Mouse (Mus musculus): ENCODE measurements around the gene Cpe. TPM values are rescaled to one million over a fixed set of nuclear protein-coding genes. Genes with fewer than 3 reads are reported as not detected.

Gene Cpe
- total and polyA plus RNA-seq, 3 experiments, result not detected

DNA sequence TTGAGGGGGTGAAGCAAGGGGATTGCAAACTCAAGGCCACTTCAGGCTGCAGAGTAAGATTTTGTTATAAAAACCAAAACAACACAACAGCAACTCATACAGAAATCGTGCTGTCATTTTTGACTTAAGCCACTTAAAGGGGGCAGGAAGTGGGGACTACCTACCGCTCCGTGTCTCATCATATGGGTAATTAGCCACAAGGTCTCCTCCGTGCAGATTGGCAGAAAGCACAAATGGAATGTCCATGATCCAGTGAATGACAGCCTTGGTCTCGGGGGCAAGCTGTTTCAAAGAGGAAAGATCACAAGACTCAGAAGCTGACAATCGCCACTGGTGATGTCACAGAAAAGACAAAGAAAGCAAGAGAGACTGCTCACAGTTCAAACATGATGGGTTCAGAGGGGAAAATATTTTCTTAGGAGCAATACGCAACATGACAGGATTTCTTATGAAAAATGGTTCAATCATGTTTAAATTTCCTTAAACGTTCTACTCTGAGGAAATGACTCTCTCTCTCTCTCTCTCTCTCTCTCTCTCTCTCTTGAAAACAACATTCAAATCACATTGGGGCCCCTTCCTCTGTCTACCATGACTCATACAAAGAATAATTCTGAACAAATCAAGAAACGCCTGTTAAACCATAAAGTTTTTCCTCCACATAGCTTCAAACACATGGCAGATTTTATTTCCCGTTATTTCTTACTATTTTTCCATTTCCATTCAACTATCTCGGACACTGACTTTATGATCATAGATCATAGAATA lies 81.5 kb downstream of the Cpe start:
- Histone ChIP-seq H3K36me3 (ENCODE audit: control insufficient read depth in 1 of 2, insufficient read depth in 2 of 2, low read length in 2 of 2) (no peaks in the 10 kb centered on the region), H3K27me3 (ENCODE audit: control insufficient read depth in 1 of 2, insufficient read depth in 2 of 2, low read length in 2 of 2) (no peaks in the 10 kb centered on the region), H3K9me3 (replicated peaks; ENCODE audit: insufficient read depth, low read length) (no peaks in the 10 kb centered on the region), H3K4me3 (ENCODE audit: control insufficient read depth in 1 of 2, insufficient read depth in 1 of 2, low read depth in 2 of 2, low read length in 2 of 2) (no peak overlapping the region), H3K27ac (ENCODE audit: control insufficient read depth, low read depth, low read length) (no peak overlapping the region), H3K9ac (ENCODE audit: control insufficient read depth, low read depth, low read length, poor library complexity, severe bottlenecking) (no peak overlapping the region), H3K4me1 (ENCODE audit: control insufficient read depth in 1 of 2, insufficient read depth in 2 of 2, low read length in 2 of 2) (no peaks in the 10 kb centered on the region), H3K79me2 (ENCODE audit: control insufficient read depth, insufficient read depth, low read length, poor library complexity) (no peaks in the 10 kb centered on the region)
- TF ChIP-seq ETS1 (IDR thresholded peaks at IDR 0.05; ENCODE audit: low read depth, low read length), result no peak
- TF ChIP-seq BHLHE40 (IDR thresholded peaks at IDR 0.05; ENCODE audit: borderline replicate concordance, low read depth, low read length), result no peak
- TF ChIP-seq ZNF384 (IDR thresholded peaks at IDR 0.05; ENCODE audit: low read depth, low read length), result no peak
- DNase-seq (ENCODE audit: low read depth, low spot score), result no peak

DNA sequence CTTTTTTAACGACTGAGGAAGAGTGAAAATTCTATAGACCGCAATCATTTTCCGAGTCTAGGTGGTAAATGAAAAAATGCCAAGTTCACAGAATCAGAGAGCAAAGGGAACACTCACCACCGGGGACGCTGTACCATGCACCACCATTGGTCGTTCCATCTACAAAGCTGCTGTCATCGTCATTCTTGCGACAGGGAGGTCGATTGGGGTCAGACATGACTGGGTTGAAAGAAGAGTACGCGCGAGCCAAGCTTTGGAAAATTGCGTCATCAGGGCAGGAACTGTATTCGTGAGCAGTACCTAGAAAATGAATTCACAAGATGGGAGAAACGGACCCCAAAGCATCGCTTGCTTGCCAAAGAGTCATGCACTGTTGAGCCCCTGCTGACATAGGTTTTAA lies 83.9 kb downstream of the Cpe start:
- Histone ChIP-seq H3K79me2 (ENCODE audit: control insufficient read depth, insufficient read depth, low read length, poor library complexity) (no peaks in the 10 kb centered on the region), H3K9ac (ENCODE audit: control insufficient read depth, low read depth, low read length, poor library complexity, severe bottlenecking) (no peak overlapping the region), H3K9me3 (replicated peaks; ENCODE audit: insufficient read depth, low read length) (no peaks in the 10 kb centered on the region), H3K4me3 (ENCODE audit: control insufficient read depth in 1 of 2, insufficient read depth in 1 of 2, low read depth in 2 of 2, low read length in 2 of 2) (no peak overlapping the region), H3K36me3 (ENCODE audit: control insufficient read depth in 1 of 2, insufficient read depth in 2 of 2, low read length in 2 of 2) (no peaks in the 10 kb centered on the region), H3K27ac (ENCODE audit: control insufficient read depth, low read depth, low read length) (no peak overlapping the region), H3K27me3 (ENCODE audit: control insufficient read depth in 1 of 2, insufficient read depth in 2 of 2, low read length in 2 of 2) (no peaks in the 10 kb centered on the region), H3K4me1 (ENCODE audit: control insufficient read depth in 1 of 2, insufficient read depth in 2 of 2, low read length in 2 of 2) (no peaks in the 10 kb centered on the region)
- TF ChIP-seq CHD2 (IDR thresholded peaks at IDR 0.05; ENCODE audit: low read length) (no peak), MAFK (IDR thresholded peaks at IDR 0.05; ENCODE audit: borderline replicate concordance, low read depth, low read length) (no peak), GATA1 (IDR thresholded peaks at IDR 0.05; ENCODE audit: low read depth, low read length) (no peak), CTCF (IDR thresholded peaks at IDR 0.05 in 2 of 3, conservative IDR thresholded peaks at IDR 0.05 in 1 of 3; ENCODE audit: control insufficient read depth in 1 of 3, insufficient read depth in 1 of 3, low read depth in 2 of 3, low read length in 3 of 3, poor library complexity in 1 of 3, severe bottlenecking in 1 of 3) (no peak), HCFC1 (IDR thresholded peaks at IDR 0.05; ENCODE audit: low read depth, low read length) (no peak), TAL1 (IDR thresholded peaks at IDR 0.05; ENCODE audit: low read length) (no peak), MYB (IDR thresholded peaks at IDR 0.05; ENCODE audit: low read depth, low read length) (no peak), ZC3H11A (IDR thresholded peaks at IDR 0.05; ENCODE audit: low read depth, low read length) (no peak), RAD21 (IDR thresholded peaks at IDR 0.05; ENCODE audit: low read depth, low read length) (no peak)
- DNase-seq (ENCODE audit: low read depth, low spot score), result no peak

DNA sequence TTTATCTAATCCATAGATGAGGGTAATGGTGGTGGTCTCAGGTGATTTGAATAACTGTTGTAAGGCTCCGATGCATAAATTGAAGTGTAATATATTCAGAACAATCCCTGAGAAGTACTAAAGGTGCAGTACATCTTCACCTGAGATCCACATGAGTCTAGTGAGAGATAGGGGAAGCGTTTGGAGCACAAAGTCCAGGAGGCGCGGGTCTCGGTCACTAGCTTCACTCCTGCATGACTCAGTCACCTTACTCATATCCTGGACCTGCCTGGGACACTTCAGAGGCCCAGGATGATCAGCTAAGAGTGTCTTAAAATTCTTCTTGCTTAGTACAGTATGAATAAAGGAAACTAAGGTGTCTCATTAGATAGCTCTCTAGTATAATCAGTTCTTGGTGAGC lies 86.8 kb downstream of the Cpe start:
- Histone ChIP-seq H3K4me1 (ENCODE audit: control insufficient read depth in 1 of 2, insufficient read depth in 2 of 2, low read length in 2 of 2) (no peaks in the 10 kb centered on the region), H3K36me3 (ENCODE audit: control insufficient read depth in 1 of 2, insufficient read depth in 2 of 2, low read length in 2 of 2) (no peaks in the 10 kb centered on the region), H3K27ac (ENCODE audit: control insufficient read depth, low read depth, low read length) (no peak overlapping the region), H3K27me3 (ENCODE audit: control insufficient read depth in 1 of 2, insufficient read depth in 2 of 2, low read length in 2 of 2) (no peaks in the 10 kb centered on the region), H3K79me2 (ENCODE audit: control insufficient read depth, insufficient read depth, low read length, poor library complexity) (no peaks in the 10 kb centered on the region), H3K9me3 (replicated peaks; ENCODE audit: insufficient read depth, low read length) (no peaks in the 10 kb centered on the region), H3K4me3 (ENCODE audit: control insufficient read depth in 1 of 2, insufficient read depth in 1 of 2, low read depth in 2 of 2, low read length in 2 of 2) (no peak overlapping the region), H3K9ac (ENCODE audit: control insufficient read depth, low read depth, low read length, poor library complexity, severe bottlenecking) (no peak overlapping the region)
- no peak for TF ChIP-seq BHLHE40 (IDR thresholded peaks at IDR 0.05; ENCODE audit: borderline replicate concordance, low read depth, low read length)
- TF ChIP-seq SMC3 (IDR thresholded peaks at IDR 0.05; ENCODE audit: low read depth, low read length), result no peak
- TF ChIP-seq POLR2A (IDR thresholded peaks at IDR 0.05; ENCODE audit: control insufficient read depth in 1 of 2, insufficient read depth in 1 of 2, low read depth in 1 of 2, low read length in 2 of 2, poor library complexity in 1 of 2), result no peak
- TF ChIP-seq ETS1 (IDR thresholded peaks at IDR 0.05; ENCODE audit: low read depth, low read length), result no peak
- TF ChIP-seq RCOR1 (IDR thresholded peaks at IDR 0.05; ENCODE audit: low read depth, low read length), result no peak
- no peak for TF ChIP-seq CHD1 (IDR thresholded peaks at IDR 0.05; ENCODE audit: low read depth, low read length)
- no peak for TF ChIP-seq KAT2A (conservative IDR thresholded peaks at IDR 0.05; ENCODE audit: low read depth, low read length)
- no peak for TF ChIP-seq TAL1 (IDR thresholded peaks at IDR 0.05; ENCODE audit: low read length)
- no peak for TF ChIP-seq RAD21 (IDR thresholded peaks at IDR 0.05; ENCODE audit: low read depth, low read length)
- no peak for TF ChIP-seq MYB (IDR thresholded peaks at IDR 0.05; ENCODE audit: low read depth, low read length)
- no peak for TF ChIP-seq EP300 (IDR thresholded peaks at IDR 0.05; ENCODE audit: low read depth in 1 of 2, low read length in 2 of 2)
- no peak for TF ChIP-seq ZC3H11A (IDR thresholded peaks at IDR 0.05; ENCODE audit: low read depth, low read length)
- TF ChIP-seq USF2 (IDR thresholded peaks at IDR 0.05; ENCODE audit: borderline replicate concordance in 1 of 2, insufficient read depth in 1 of 2, low read depth in 1 of 2, low read length in 2 of 2), result no peak
- TF ChIP-seq TCF12 (IDR thresholded peaks at IDR 0.05; ENCODE audit: low read depth, low read length), result no peak
- TF ChIP-seq MAX (IDR thresholded peaks at IDR 0.05; ENCODE audit: low read length), result no peak
- no peak for TF ChIP-seq HCFC1 (IDR thresholded peaks at IDR 0.05; ENCODE audit: low read depth, low read length)
- DNase-seq (ENCODE audit: low read depth, low spot score), result no peak

Data from MEL (cell line).